Comparison of ENCODE assay signal across 9 mouse cellular contexts in the genomic region with DNA sequence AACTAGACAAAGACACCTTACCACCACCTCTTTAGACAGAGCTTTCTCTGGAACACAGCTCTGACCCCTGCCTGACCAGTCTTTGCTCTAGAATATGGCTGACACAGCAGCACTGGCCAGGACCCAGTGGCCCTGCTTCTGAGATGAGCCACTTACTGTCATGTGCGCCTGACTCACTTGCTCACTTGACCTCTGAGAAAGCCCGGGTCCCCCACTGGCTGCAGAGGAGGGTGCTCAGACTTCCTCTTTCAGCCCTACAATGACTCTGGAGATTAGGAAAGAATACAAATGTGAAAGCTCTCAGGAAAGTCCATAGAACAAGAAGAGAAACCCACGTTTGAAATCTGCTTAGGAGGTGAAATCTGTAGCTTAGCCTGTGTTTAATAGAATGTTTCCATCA. TPM values are rescaled to one million over a fixed set of nuclear protein-coding genes. Genes with fewer than 3 reads are reported as not detected.
DNase-seq lines count a peak whose midpoint lies in the region; ATAC-seq and TF ChIP-seq lines count a peak whose summit lies in the region.
"Had no signal": no experiment of that assay in that cellular context is flagged by ENCODE, and none has a peak within 500 bp of the region (broad histone marks: within the 10 kb centered on the region; RNA-seq: fewer than 3 reads in every experiment).

No protein-coding gene starts in this region.

- WGBS in heart, embryonic 14.5 days = 28% methylated on average over 3 of the region's 3 CpGs
- WGBS in forebrain, embryonic 15.5 days = 54% methylated on average over 3 of the region's 3 CpGs

- peaks cover 4 to 10% of the 10 kb centered on the region in 2 experiments for H3K4me1 ChIP-seq in heart, embryonic 14.5 days (ENCODE audit: control insufficient read depth in 2 of 2, insufficient read depth in 2 of 2, low read length in 2 of 2)
- no peaks in the 10 kb centered on the region for H3K4me1 ChIP-seq in forebrain, embryonic 15.5 days
- H3K4me1 ChIP-seq: neural tube, embryonic 13.5 days had no signal

- in situ Hi-C loops in Patski (cut with MboI; ENCODE audit: low pct_unique_long_range_greater_than_20kb) = loop anchor here (5.0 kb wide), 1 partner anchor 64 kb away; a partner anchor contains a TSS

- peak; percentile 31 for DNase-seq in layer of hippocampus, adult 9-10 months (ENCODE audit: low spot score)
- no peak for DNase-seq in layer of hippocampus, postnatal 10 days (ENCODE audit: low spot score in 2 of 2)
- DNase-seq in Patski (ENCODE audit: low read depth, low spot score) = no peak
- peak; percentile 43 for DNase-seq in lung, postnatal 25 days (ENCODE audit: low spot score)
- DNase-seq in retina, postnatal 1 day = no peak
- DNase-seq in thymus, postnatal 36 days = no peak

- peak; percentile 78 for ATAC-seq in Patski
- ATAC-seq in heart, embryonic 14.5 days (ENCODE audit: insufficient number of reproducible peaks, insufficient read depth, low FRiP score, low read depth) = peak; percentile 35; the same call in 1 of the 2 replicates
- ATAC-seq in forebrain, embryonic 15.5 days (replicated peaks) = no peak

- no peaks in the 10 kb centered on the region for H3K27me3 ChIP-seq in Patski
- H3K27me3 ChIP-seq in heart, embryonic 14.5 days (ENCODE audit: control insufficient read depth, insufficient read depth, low read length) = no peaks in the 10 kb centered on the region
- H3K27me3 ChIP-seq in forebrain, embryonic 15.5 days = no peaks in the 10 kb centered on the region
- H3K27me3 ChIP-seq: neural tube, embryonic 13.5 days had no signal

- CTCF ChIA-PET in Patski (lab: Charles Lee) = interaction anchor here (0.9 to 4.0 kb wide), 3 partner anchors 10 to 27 kb away, joined by 3 to 19 read pairs (median 11); no protein-coding TSS in a partner anchor

- H3K4me3 ChIP-seq in heart, embryonic 14.5 days (ENCODE audit: control insufficient read depth in 1 of 2, insufficient read depth in 1 of 2, low read depth in 1 of 2, low read length in 2 of 2) = no peak overlapping the region
- no peak overlapping the region for H3K4me3 ChIP-seq in forebrain, embryonic 15.5 days
- H3K4me3 ChIP-seq: neural tube, embryonic 13.5 days had no signal

- no peaks in the 10 kb centered on the region for H3K9me3 ChIP-seq in heart, embryonic 14.5 days (ENCODE audit: control insufficient read depth, low read length)
- no peaks in the 10 kb centered on the region for H3K9me3 ChIP-seq in forebrain, embryonic 15.5 days
- H3K9me3 ChIP-seq: neural tube, embryonic 13.5 days had no signal

- POLR2A ChIA-PET in Patski (lab: Charles Lee) = no interaction called here

- H3K9ac ChIP-seq in heart, embryonic 14.5 days (ENCODE audit: low read length) = no peak overlapping the region
- H3K9ac ChIP-seq in forebrain, embryonic 15.5 days (replicated peaks) = no peak overlapping the region
- H3K9ac ChIP-seq: neural tube, embryonic 13.5 days had no signal

- peaks cover 74% of the 10 kb centered on the region for H3K36me3 ChIP-seq in heart, embryonic 14.5 days (ENCODE audit: control insufficient read depth, insufficient read depth, low read length)
- H3K36me3 ChIP-seq in forebrain, embryonic 15.5 days = peaks cover 88% of the 10 kb centered on the region

- TF ChIP-seq CTCF in Patski (IDR thresholded peaks at IDR 0.05) = no peak

- no peak overlapping the region for H3K4me2 ChIP-seq in heart, embryonic 14.5 days (ENCODE audit: low read length)
- no peak overlapping the region for H3K4me2 ChIP-seq in forebrain, embryonic 15.5 days (replicated peaks)
- H3K4me2 ChIP-seq: neural tube, embryonic 13.5 days had no signal

- H3K27ac ChIP-seq in heart, embryonic 14.5 days (replicated peaks in 1 of 2; ENCODE audit: control insufficient read depth in 1 of 2, insufficient read depth in 1 of 2, low read depth in 2 of 2, low read length in 2 of 2) = peak overlapping the region; percentile 32 to 33; a peak in 2 of 4 replicates
- H3K27ac ChIP-seq in forebrain, embryonic 15.5 days (replicated peaks) = no peak overlapping the region
- H3K27ac ChIP-seq: neural tube, embryonic 13.5 days had no signal

RNA-seq across cellular contexts. Expression of a gene that starts 45.1 kb away (rescaled TPM):
- total RNA-seq in layer of hippocampus, postnatal 10 days (2021) = 10 to 100 TPM; 90.9 to 91.1 TPM
- polyA plus RNA-seq in Patski (2021) = 127 TPM
- polyA plus RNA-seq in heart, embryonic 14.5 days (2014; fragmentation: Nextera tagmentation; extraction: Ambion mirVana) = 93.9 and 95.3 TPM in 2 replicates
- polyA plus RNA-seq in forebrain, embryonic 15.5 days (2015; fragmentation: Nextera tagmentation; extraction: Ambion mirVana) = 67.9 and 72.3 TPM in 2 replicates

Comparison
In these comparisons a context has a peak if more than half of its experiments do, and no peak if none do; other contexts are left out.
1. DNase-seq: peak in layer of hippocampus, adult 9-10 months (single experiment) and lung, postnatal 25 days (single experiment); none in layer of hippocampus, postnatal 10 days (0 of 2), Patski (single experiment), retina, postnatal 1 day (single experiment) and thymus, postnatal 36 days (0 of 2).